Mouse (Mus musculus) layer of hippocampus, adult 9-10 months (tissue): Measurements from ENCODE around the gene Wnt4.

Experiments
- DNase-seq: peaks from one replicate; pipeline ENCODE4 v3.0.0; 2022; ENCODE audit warnings: low spot score

Wnt4 gene

GRCm38 (mm10) chr4:137277166-137277513 lies at the start of gene Wnt4:
Gene Wnt4, plus strand, starts transcription at chr4:137277489.
- no peak for DNase-seq

GRCm38 (mm10) chr4:137228566-137229115 lies 48.6 kb upstream of the Wnt4 start:
- DNase-seq = no peak

- DNase-seq = no peak
Observed at GRCm38 (mm10) chr4:137231494-137232470, 45.5 kb upstream of the Wnt4 start.

- DNase-seq = no peak
Observed at GRCm38 (mm10) chr4:137233632-137234031, 43.7 kb upstream of the Wnt4 start.

- DNase-seq = no peak
Observed at GRCm38 (mm10) chr4:137234444-137234843, 42.8 kb upstream of the Wnt4 start.

GRCm38 (mm10) chr4:137235368-137235767 lies 41.9 kb upstream of the Wnt4 start:
- no peak for DNase-seq

- no peak for DNase-seq
Observed at GRCm38 (mm10) chr4:137244883-137245282, 32.4 kb upstream of the Wnt4 start.

GRCm38 (mm10) chr4:137250333-137250732 lies 27.0 kb upstream of the Wnt4 start:
- no peak for DNase-seq

- no peak for DNase-seq
Observed at GRCm38 (mm10) chr4:137250849-137251248, 26.4 kb upstream of the Wnt4 start.

- DNase-seq = no peak
Observed at GRCm38 (mm10) chr4:137253601-137254000, 23.7 kb upstream of the Wnt4 start.

GRCm38 (mm10) chr4:137254206-137254976 lies 22.9 kb upstream of the Wnt4 start:
- no peak for DNase-seq

- no peak for DNase-seq
Observed at GRCm38 (mm10) chr4:137255568-137255967, 21.7 kb upstream of the Wnt4 start.

GRCm38 (mm10) chr4:137261826-137262225 lies 15.5 kb upstream of the Wnt4 start:
- no peak for DNase-seq

- no peak for DNase-seq
Observed at GRCm38 (mm10) chr4:137264066-137264465, 13.2 kb upstream of the Wnt4 start.

GRCm38 (mm10) chr4:137265116-137265515 lies 12.2 kb upstream of the Wnt4 start:
- no peak for DNase-seq

- no peak for DNase-seq
Observed at GRCm38 (mm10) chr4:137268541-137268940, 8.7 kb upstream of the Wnt4 start.

- no peak for DNase-seq
Observed at GRCm38 (mm10) chr4:137271856-137272255, 5.4 kb upstream of the Wnt4 start.

GRCm38 (mm10) chr4:137274304-137274703 lies 3.0 kb upstream of the Wnt4 start:
- DNase-seq = no peak

- DNase-seq = no peak
Observed at GRCm38 (mm10) chr4:137276443-137277165, 685 bp upstream of the Wnt4 start.

- DNase-seq = no peak
Observed at GRCm38 (mm10) chr4:137277600-137278143, 383 bp downstream of the Wnt4 start.

- no peak for DNase-seq
Observed at GRCm38 (mm10) chr4:137278144-137279040, 1.1 kb downstream of the Wnt4 start.
